Mouse (Mus musculus): ENCODE measurements around the gene Lhx8. TPM values are rescaled to one million over a fixed set of nuclear protein-coding genes. Genes with fewer than 3 reads are reported as not detected.

Lhx8 gene
- total RNA-seq, 2 experiments from 2014 or later, result 0.34 to 0.50 TPM

DNA sequence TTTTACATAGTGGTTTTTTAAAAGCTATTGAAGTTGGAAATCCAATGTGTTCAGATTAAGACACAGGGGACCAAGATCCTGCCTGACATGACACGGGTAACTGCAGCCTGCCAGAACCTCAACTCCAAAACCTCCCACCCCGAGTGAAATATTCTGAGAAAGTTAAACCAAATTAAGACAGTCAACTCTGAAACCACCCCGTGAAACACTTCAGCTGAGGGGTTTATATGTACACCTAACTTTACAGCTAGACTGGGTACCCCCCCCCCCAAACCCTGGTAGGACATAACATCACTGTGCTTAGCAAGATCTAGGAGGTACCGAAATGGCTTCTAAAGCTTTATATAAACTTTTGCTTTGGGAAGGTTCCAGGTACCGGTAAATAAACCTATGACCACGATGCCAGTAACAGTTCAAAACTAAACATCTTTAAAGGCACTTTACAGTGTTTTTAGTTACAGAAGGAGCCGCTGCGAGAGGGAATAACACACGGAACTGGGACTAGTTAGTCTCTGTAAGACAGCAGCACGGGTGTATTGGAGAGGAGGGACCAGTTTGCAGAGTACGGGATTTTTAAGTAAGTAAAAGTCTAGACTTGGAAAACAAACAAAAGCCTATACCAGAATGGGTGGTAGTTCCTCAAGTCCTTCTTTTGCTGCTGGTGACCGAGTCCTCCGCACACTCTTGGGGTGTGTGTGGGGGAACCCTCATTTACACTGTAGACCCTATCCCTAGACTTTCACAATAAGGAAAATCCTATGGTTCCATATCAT is 3.2 kb downstream of the Lhx8 start:
- DNase-seq (ENCODE audit: low spot score in 2 of 2), result no peak

DNA sequence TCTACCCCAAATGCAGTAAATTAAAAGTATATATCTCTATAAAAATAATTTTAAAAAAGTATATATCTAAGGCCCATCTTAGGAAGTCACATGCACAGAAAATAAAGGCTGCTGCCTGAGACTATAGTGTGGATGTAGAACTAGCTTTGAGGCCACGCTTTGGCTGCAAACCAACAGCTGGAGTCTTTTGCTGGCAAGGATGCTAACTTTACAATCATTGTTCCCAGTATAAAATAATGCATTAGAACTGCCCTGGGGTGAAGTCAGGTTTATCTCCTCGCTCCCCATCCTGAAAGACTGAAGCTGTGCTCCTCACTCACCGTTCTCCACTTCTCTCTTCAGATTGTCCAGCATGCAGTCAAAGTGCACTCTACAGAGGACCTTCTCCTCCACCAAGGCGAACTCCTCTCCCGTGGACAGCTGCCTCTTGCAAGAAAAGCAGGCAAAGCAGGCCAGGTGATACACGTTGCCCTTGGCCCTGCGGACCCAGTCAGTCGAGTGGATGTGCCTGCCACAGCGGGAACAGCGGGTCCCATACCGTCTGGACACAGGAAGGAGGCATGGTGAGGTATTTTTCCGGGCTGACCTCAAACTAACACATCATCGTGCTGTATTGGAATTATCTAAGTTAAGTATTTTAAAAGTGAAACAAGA is 8.4 kb downstream of the Lhx8 start:
- no peak for DNase-seq (ENCODE audit: low spot score in 2 of 2)

DNA sequence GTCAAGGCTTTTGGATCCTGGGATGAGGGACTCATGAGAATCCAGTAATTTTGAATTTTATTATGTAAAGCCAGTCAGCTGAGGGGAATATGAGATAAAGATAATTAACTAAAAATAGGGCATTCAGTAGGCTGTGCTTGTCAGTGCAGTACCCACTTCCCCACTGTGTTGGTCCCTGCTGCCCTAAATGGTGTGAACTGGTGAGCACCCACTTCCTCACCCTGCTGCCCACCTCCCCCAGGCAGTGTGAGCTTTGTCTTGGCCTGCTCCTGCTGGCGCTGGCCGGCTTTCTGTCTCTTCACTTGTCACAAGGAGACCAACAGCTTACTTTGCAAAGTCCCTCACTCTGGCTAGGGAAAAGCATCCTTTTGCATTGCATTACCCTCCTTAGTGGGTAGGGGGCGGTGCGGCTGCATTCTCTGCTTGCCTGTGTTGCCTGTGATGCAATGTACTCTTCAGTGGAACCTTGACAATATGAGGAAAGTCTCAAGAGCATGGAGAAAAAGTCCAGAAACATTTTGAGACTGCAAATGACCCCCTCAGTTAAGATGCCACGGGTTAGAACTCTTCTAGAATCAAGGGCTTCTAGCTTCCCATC is 12.7 kb downstream of the Lhx8 start:
- no peak for DNase-seq (ENCODE audit: low spot score in 2 of 2)

DNA sequence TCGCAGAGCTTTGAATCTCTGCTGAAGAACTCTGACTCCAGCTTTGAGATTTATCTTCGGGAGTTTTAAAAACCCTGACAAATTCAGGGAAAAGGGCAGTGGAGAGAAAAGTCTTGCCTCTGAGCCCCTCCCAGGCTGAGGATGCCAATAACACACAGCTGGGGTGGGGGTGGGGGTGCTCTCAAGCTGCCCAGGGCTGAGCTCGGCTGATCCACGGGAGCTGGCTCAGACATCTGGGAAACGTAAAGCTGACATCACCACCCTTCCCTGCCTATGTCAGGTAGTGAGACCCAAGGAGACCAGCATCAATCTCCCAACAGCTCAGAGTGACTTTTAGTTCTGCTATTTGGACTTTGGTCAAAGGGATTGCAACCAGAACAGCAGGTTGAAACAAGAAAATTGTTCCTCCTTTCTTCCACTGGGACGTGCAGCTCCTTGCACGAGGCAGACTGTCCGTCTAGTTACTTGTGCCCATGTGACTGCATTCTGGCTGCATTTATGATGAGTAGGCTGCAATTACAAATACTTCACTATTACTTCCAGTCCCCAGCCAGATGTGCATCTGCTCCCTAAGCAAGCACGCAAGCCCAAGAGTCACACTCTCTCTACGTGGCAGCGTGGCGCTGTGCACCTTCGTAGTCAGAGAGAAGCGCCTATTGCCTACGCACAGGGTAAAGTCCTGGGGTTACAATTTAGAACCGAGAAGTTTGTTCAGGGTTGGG is 25.1 kb downstream of the Lhx8 start:
- DNase-seq (ENCODE audit: low spot score in 2 of 2), result no peak

DNA sequence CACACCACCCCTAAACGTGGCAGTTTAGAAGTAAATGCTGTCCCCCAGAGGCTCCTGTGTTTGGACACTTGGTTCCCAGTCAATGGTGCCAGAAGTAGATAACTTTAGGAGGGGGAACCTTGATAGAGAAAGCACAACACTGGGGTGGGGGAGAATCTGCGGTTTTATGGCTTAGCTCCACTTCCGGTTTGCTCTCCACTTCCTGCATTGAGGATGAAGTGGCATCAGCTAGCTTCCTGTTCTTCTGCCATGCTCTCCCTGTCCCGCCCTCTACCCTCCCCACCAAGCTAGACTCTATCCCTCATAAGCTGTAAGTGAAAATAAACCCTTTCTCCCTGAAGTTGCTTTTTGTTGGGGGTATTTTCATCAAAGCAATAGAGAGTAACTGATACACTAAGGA is 29.4 kb downstream of the Lhx8 start:
- DNase-seq (ENCODE audit: low spot score in 2 of 2), result no peak

DNA sequence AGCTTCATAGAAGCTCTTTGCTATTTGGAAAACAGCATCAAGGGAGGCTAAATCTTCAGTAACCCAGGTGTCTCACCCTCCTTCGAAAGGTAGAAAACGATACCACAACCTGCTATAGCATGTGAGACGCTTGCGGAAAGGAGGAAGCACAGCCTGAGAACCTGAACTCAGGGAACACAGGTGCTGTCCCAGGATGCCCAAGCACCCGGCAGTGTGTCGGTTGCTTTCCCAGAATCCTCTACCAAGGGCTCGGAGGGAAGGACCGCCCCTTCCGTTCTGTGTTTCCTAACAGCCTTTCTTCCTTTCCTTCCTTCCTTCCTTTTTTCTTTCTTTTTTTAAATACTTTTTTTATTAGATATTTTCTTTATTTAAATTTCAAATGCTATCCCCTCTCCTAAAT is 30.5 kb downstream of the Lhx8 start:
- DNase-seq (ENCODE audit: low spot score in 2 of 2), result no peak

DNA sequence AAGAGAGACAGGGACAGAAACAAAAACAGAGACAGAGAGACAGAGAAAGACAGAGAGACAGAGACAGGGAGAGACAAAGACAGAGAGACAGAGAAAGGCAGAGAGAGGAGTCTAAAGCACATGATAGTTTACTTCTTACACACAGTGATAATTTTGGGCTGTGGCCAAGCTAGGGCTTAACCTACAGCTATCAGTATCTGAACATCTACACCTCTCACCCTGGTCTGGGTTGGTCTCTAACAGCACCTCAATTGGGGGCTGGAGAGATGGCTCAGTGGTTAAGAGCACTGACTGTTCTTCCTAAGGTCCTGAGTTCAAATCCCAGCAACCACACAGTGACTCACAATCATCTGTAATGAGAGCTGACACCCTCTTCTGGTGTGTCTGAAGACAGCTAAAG is 32.0 kb downstream of the Lhx8 start:
- no peak for DNase-seq (ENCODE audit: low spot score in 2 of 2)

DNA sequence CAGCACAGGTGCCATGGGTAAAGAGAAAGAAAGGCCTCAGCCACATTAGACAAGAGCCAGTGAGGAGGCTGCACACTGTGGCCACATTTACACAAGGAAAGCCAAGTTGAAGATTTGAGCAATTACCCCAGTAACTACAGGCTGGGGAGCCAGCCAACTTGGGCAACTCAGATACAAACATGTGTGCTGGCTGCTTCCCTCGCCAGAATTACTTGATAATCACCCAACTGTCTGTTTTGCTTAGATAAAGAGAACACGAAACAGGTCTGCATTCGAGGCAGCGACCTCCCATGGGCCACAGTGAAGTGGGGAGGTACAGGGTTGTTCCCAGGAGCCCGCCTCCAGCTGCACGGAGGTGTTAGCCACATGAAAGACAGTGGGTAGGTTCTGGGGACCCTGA is 33.0 kb downstream of the Lhx8 start:
- DNase-seq (ENCODE audit: low spot score in 2 of 2), result no peak

DNA sequence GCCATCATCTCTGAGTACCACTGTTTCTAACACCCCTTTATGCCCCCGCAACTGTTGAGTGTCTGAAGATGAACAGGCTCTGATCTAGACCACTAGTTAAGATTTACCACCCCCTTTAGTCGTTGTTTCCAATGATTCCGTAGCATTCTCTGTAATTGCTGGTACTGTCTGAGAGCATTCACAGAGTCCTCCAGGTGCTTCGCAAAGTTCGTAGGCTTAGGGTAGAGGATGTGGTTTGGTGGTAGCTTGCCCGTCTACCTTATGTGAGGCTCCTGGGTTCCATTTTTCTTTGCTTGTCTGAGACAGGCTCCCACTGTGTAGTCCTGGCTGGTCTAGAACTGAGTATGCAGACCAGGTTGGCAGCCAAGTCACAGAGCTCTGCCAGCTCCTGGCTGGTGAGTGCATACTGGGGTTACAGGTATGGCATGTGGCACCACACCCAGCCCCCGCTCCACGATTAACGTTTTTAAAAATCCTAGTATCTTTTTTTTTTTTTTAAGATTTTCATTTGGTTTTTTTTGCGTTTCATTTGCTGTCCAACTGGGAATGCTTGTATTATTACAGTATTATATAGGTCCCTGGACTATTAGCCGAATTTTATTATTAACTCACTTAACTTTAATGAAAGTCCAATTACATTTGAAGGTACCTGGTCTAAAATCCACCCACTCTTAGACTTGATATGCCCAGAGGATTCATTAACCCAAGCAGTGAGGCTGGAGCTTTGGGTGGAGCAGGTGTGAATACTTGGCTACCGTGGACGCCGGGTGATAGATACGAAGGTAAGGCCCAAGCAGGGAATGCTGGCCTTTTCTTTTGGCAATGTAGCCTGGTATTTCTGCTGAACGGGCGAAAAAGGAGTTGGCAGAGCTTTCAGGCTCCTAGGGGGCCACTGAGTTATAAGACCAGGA is 35.3 kb downstream of the Lhx8 start:
- no peak for DNase-seq (ENCODE audit: low spot score in 2 of 2)

DNA sequence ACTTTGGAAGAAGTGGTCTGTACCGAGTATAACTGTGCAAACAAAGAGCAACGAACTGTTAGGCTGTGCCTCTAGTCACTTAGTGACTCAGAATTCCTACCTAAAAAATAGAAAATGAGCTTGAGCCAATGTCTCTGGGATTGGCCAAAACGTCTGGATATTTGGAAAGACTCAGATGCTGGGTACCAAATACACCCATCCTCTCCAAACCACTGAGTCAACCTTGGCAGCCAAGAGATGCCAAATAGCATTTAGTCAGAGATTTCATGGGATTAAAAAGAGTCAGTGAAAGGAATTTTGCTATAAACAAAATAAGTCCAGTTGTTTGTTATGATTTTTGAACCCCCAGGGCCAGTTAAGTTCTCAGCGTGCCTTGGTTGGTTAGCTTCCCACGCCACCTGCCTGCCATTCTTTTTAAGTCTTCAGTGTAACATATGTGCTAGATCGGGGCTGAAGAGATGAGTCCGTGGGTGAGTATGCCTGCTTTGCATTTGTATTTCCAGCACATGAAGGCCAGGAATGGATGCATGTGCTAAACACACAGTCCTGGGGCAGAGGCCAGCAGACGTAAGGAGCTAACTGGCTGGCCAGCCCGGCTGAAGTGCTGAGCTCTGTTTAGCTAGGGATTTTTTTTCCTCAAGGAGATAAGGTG is 36.5 kb downstream of the Lhx8 start:
- no peak for DNase-seq (ENCODE audit: low spot score in 2 of 2)

DNA sequence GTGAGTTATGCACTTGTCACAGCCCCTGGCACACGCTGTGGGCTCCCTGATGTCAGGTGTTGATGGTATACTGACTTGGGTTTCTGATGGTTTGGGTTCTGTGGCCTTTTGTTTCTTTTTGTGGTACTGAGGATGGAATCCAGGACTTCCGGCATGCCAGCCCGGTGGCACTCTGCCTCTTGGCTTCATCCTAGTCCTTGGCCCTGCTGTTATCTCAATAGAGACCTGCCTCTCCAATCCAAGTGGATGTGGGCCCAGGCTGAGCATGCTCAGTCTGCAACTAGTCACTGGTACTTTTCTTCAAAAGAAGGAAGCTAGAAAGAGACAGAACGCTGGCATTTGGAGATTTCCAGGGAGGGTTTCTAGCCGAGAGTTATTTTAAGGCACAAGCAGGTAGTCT is 38.3 kb downstream of the Lhx8 start:
- no peak for DNase-seq (ENCODE audit: low spot score in 2 of 2)

DNA sequence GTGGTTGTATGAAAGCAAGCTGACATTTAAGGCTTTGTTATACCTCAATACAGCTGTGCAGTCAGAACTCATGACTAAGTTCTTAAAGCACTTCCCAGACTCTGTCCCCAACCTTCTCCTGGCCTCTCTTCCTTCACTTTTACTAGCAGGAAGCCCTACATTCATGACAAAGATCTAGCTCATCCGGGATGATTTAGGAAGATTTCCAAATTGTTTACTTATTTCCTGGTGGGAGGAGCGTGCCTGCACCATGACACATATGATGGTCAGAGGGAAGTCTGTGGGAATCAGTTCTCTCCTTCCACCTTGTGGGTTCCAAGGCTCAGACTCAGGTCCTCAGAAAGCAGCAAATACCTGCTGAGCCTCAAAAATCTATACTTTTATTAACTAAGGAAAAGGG is 40.1 kb downstream of the Lhx8 start:
- no peak for DNase-seq (ENCODE audit: low spot score in 2 of 2)

DNA sequence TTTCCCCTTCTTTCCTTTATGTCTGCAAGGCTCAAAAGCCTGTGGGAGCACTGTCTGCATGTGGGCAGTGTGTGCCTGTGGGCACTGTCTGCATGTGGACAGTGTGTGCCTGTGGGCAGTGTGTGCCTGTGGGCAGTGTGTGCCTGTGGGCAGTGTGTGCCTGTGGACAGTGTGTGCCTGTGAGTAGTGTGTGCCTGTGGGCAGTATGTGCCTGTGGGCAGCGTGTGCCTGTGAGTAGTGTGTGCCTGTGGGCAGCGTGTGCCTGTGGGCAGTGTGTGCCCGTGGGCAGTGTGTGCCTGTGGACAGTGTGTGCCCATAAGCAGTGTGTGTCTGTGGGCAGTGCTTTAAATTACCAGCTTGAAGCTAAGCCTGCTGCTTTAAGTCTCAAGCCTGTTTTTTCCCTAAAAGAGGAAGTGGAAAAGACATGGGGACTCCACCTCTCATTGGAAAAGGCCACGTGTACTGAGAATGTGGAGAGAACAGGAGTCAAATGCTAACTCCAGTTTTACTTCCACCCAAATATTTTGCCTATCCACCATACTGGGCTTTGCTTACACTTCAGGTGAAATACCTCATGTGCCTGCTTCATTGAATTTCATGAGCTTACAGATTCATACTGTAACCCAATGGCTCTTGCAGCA is 41.9 kb downstream of the Lhx8 start:
- no peak for DNase-seq (ENCODE audit: low spot score in 2 of 2)

DNA sequence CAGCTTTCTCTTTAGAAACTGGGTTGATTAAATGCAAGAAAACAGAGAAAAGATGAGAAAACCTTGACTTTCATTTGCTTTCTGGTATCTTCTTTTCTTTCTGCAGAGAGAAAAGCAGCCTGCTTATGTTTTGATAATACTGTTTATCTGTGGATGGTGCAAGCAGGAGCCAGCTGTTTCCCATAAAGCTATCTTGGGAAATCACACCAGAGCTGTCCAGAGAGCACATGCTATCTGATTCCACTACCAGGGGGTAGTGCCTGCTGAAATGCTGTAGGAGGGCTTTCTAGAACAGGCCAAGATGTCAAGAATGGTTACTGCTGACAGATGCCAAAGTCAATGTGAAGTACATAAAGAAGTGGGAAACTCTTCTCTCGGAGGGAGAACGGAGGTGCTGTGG is 43.2 kb downstream of the Lhx8 start:
- DNase-seq (ENCODE audit: low spot score in 2 of 2), result no peak

DNA sequence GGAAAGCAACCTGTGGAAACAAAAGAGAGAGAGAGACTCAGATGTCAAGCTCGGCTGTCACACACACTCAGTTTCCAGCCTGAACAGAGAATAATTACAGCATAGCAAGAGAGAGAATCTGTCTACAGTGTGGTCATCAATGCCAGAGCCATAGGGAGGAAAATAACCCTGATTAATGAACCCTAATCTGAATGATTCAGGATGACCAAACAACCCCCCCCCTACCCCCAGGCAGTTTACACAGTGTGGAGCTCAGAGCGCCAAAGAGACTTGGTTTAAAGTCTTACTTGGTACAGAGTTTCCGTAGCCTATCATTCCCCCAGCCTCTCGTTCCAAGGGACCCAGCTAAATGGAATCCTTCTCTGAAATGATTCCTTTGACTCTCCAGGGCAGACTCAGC is 45.1 kb downstream of the Lhx8 start:
- no peak for DNase-seq (ENCODE audit: low spot score in 2 of 2)

DNA sequence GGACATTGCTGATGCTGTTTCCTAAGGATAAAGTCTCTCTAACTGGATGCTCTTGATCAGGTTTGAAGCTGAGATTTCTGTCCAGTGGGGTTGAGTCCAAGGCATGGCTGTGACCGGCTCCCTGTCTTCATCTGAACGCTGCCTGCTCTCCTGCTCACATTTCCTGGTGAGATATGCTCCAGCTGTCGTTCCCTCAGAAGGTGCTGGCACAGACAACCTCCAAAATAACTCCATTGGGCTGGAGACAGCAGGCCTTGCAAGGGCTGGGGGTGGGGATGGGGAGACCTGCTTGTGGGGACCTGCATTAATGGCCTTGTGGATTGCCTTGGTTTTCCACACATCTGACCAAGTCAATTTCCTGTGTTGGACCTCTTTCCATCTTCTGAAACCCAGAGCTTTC is 46.2 kb downstream of the Lhx8 start:
- no peak for DNase-seq (ENCODE audit: low spot score in 2 of 2)

DNA sequence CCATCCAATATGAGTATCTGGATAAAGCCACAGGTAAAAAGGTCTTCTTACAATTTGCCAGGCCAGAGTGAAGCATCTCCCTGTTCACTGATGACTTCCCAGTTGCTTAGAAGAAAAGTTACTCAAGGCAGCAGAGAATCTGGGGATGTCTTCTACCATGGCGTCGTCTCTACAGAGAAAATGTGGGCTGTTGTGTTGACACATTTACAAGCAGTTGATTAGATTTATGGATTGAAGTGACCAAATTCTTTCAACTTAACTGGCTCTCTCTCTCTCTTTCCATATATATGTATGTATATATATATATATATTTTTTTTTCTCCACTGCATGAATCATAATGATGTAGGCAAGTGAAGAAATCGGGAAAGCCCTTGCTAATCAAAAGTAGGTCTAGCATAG is 55.8 kb downstream of the Lhx8 start:
- DNase-seq (ENCODE audit: low spot score in 2 of 2), result no peak

DNA sequence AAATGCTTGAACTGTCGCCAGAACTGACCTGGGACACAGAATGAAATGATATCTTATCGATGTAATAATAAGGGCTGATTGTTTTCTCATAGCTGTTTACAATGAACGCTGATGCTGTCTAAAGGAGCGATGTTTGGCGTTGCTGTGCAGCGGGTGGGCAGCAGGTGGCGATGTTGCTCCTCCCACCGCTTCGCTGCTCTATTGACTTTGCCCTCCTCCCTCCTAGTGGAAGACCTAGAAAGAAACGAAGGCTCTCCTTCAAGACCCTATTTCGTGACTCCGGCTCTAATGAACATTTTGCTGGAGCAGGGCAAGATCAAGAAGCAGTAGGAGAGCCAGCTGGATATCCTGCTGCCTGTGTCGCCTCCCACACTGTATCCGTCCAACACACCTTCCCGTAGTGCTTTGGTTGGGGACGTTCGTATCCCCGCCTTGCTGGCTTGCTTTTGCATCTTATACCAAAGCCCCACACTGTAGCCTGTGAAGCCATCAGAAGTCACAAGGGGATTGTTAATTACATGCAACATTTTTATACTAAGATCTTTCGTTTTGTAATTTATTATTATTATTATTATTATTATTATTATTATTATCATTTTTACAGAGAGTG is 60.6 kb downstream of the Lhx8 start:
- peak; percentile 44 to 46 for DNase-seq (ENCODE audit: low spot score in 2 of 2)

DNA sequence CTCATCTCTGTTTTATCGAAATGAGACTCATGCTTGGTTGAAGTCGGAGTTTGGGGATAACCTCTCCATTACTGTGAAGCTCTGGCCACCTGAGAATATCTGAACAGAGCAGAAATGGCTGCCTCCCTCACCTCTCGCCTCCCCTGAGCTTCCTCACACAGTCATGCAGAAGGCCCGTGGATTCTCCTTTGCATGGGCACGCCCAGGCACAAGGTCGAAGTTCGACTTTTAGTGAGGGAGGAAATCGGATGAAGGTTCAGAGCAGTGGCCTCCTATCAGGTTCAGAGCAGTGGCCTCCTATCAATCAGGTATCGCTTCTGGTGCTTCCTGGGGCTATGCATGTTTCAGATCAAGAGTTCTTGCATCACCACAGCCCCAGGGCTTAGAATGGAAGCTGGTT is 62.1 kb downstream of the Lhx8 start:
- no peak for DNase-seq (ENCODE audit: low spot score in 2 of 2)

DNA sequence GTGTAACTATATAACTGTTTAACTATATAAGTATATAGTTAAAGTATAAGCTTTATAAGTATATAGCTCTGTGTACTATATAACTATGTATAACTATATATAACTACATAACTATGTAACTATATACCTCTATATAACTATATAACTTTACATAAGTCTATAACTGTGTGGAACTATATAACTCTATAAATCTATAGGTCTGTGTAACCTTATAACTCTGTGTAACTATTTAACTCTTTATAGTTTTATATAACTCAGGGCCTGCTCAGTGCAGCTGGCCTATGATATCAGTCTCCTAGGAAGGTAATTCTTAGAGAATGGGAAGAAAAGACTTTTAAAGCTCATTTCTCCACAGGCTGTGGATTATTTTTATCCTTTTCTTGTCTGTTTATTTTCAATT is 73.1 kb downstream of the Lhx8 start:
- no peak for DNase-seq (ENCODE audit: low spot score in 2 of 2)

Data from adrenal gland, postnatal 4 days (tissue).